Mouse (Mus musculus): ENCODE results near the gene Prm1. TPM values are rescaled to one million over a fixed set of nuclear protein-coding genes. Genes with fewer than 3 reads are reported as not detected.

Gene Prm1
- total and polyA plus RNA-seq, 3 experiments, result not detected

GRCm38 (mm10) chr16:10837250-10837649 lies 31.6 kb upstream of the Prm1 start:
- Histone ChIP-seq H3K9me3 (replicated peaks; ENCODE audit: low read length) (no peaks in the 10 kb centered on the region), H3K79me2 (replicated peaks; ENCODE audit: control insufficient read depth, extremely low read depth, insufficient read depth, poor library complexity, severe bottlenecking) (peaks cover 9% of the 10 kb centered on the region; the same call in 1 of the 2 replicates), H3K27me3 (replicated peaks) (no peaks in the 10 kb centered on the region), H3K4me2 (ENCODE audit: insufficient read depth, low read depth, poor library complexity, severe bottlenecking) (no peak overlapping the region), H3K9ac (ENCODE audit: insufficient read depth, low read depth) (no peak overlapping the region), H3K27ac (ENCODE audit: insufficient read depth, low read depth) (no peak overlapping the region), H3K4me1 (ENCODE audit: control insufficient read depth in 1 of 2, insufficient read depth in 2 of 2) (peaks cover 22 to 46% of the 10 kb centered on the region in 2 experiments), H3K36me3 (replicated peaks in 1 of 2; ENCODE audit: control insufficient read depth in 1 of 2, insufficient read depth in 1 of 2, low read length in 1 of 2) (peaks cover 8 to 46% of the 10 kb centered on the region in 2 experiments), H3K4me3 (replicated peaks in 1 of 3; ENCODE audit: low read depth in 2 of 3, low read length in 2 of 3, poor library complexity in 1 of 3) (no peak overlapping the region)
- DNase-seq (ENCODE audit: extremely low read depth), result no peak
- dilution Hi-C loops (cut with MboI; ENCODE audit: extremely low pct_ligation_motif_present, extremely low pct_unique_long_range_greater_than_20kb, low sequenced_read_pairs), result no loop called here
- no peak for TF ChIP-seq ZMIZ1 (IDR thresholded peaks at IDR 0.05; ENCODE audit: low read depth, low read length)
- TF ChIP-seq ZKSCAN1 (IDR thresholded peaks at IDR 0.05; ENCODE audit: borderline replicate concordance, low read depth, low read length), result peak; percentile 60; the same call in 1 of the 2 replicates
- in situ Hi-C loops (cut with MboI; ENCODE audit: low pct_ligation_motif_present, low pct_unique_long_range_greater_than_20kb, low sequenced_read_pairs), result no loop called here

GRCm38 (mm10) chr16:10836388-10836787 lies 30.7 kb upstream of the Prm1 start:
- Histone ChIP-seq H3K9ac (ENCODE audit: insufficient read depth, low read depth) (no peak overlapping the region), H3K36me3 (replicated peaks in 1 of 2; ENCODE audit: control insufficient read depth in 1 of 2, insufficient read depth in 1 of 2, low read length in 1 of 2) (peaks cover 7 to 42% of the 10 kb centered on the region in 2 experiments), H3K27me3 (replicated peaks) (no peaks in the 10 kb centered on the region), H3K9me3 (replicated peaks; ENCODE audit: low read length) (no peaks in the 10 kb centered on the region), H3K27ac (ENCODE audit: insufficient read depth, low read depth) (no peak overlapping the region), H3K4me3 (replicated peaks in 1 of 3; ENCODE audit: low read depth in 2 of 3, low read length in 2 of 3, poor library complexity in 1 of 3) (no peak overlapping the region), H3K4me1 (ENCODE audit: control insufficient read depth in 1 of 2, insufficient read depth in 2 of 2) (peaks cover 21 to 44% of the 10 kb centered on the region in 2 experiments), H3K4me2 (ENCODE audit: insufficient read depth, low read depth, poor library complexity, severe bottlenecking) (no peak overlapping the region), H3K79me2 (replicated peaks; ENCODE audit: control insufficient read depth, extremely low read depth, insufficient read depth, poor library complexity, severe bottlenecking) (peaks cover 9% of the 10 kb centered on the region; the same call in 1 of the 2 replicates)
- no peak for DNase-seq (ENCODE audit: extremely low read depth)
- in situ Hi-C loops (cut with MboI; ENCODE audit: low pct_ligation_motif_present, low pct_unique_long_range_greater_than_20kb, low sequenced_read_pairs), result no loop called here
- dilution Hi-C loops (cut with MboI; ENCODE audit: extremely low pct_ligation_motif_present, extremely low pct_unique_long_range_greater_than_20kb, low sequenced_read_pairs), result no loop called here
- no peak for TF ChIP-seq CHD2 (IDR thresholded peaks at IDR 0.05; ENCODE audit: low read length)
- TF ChIP-seq MXI1 (IDR thresholded peaks at IDR 0.05; ENCODE audit: low read depth, low read length), result no peak
- no peak for TF ChIP-seq ZC3H11A (IDR thresholded peaks at IDR 0.05; ENCODE audit: low read depth, low read length)
- TF ChIP-seq MAZ (IDR thresholded peaks at IDR 0.05; ENCODE audit: low read depth, low read length), result no peak
- no peak for TF ChIP-seq MYC (IDR thresholded peaks at IDR 0.05; ENCODE audit: low read depth, low read length)
- no peak for TF ChIP-seq UBTF (IDR thresholded peaks at IDR 0.05; ENCODE audit: low read depth, low read length)
- no peak for TF ChIP-seq SMC3 (IDR thresholded peaks at IDR 0.05; ENCODE audit: low read depth, low read length)
- TF ChIP-seq CTCF (conservative IDR thresholded peaks at IDR 0.05 in 1 of 2, IDR thresholded peaks at IDR 0.05 in 1 of 2; ENCODE audit: low read depth in 2 of 2, low read length in 2 of 2), result no peak

- H3K27me3 ChIP-seq (replicated peaks), result no peaks in the 10 kb centered on the region
- dilution Hi-C loops (cut with MboI; ENCODE audit: extremely low pct_ligation_motif_present, extremely low pct_unique_long_range_greater_than_20kb, low sequenced_read_pairs), result no loop called here
- H3K9me3 ChIP-seq (replicated peaks; ENCODE audit: low read length), result peaks cover 3% of the 10 kb centered on the region
- peak within 1 kb of the TSS; percentile 97 for H3K4me2 ChIP-seq (ENCODE audit: insufficient read depth, low read depth, poor library complexity, severe bottlenecking)
- peak within 1 kb of the TSS; percentile 82 for H3K27ac ChIP-seq (ENCODE audit: insufficient read depth, low read depth)
- in situ Hi-C loops (cut with MboI; ENCODE audit: low pct_ligation_motif_present, low pct_unique_long_range_greater_than_20kb, low sequenced_read_pairs), result loop anchor here (5.0 kb wide), 1 partner anchor 43 kb away; the partner anchor contains the start of gene Prm3
- peaks cover 9% of the 10 kb centered on the region; the same call in 1 of the 2 replicates for H3K79me2 ChIP-seq (replicated peaks; ENCODE audit: control insufficient read depth, extremely low read depth, insufficient read depth, poor library complexity, severe bottlenecking)
- peak within 1 kb of the TSS; percentile 96 for H3K9ac ChIP-seq (ENCODE audit: insufficient read depth, low read depth)
- H3K4me3 ChIP-seq (replicated peaks in 1 of 3; ENCODE audit: low read depth in 2 of 3, low read length in 2 of 3, poor library complexity in 1 of 3), result peak within 1 kb of the TSS; percentile 74 to 99 (median 77)
- peak; percentile 90 for DNase-seq (ENCODE audit: extremely low read depth)
- H3K36me3 ChIP-seq (replicated peaks in 1 of 2; ENCODE audit: control insufficient read depth in 1 of 2, insufficient read depth in 1 of 2, low read length in 1 of 2), result peaks cover 1 to 30% of the 10 kb centered on the region in 2 experiments
- peaks cover 21 to 44% of the 10 kb centered on the region in 2 experiments for H3K4me1 ChIP-seq (ENCODE audit: control insufficient read depth in 1 of 2, insufficient read depth in 2 of 2)
- TF ChIP-seq RAD21 (IDR thresholded peaks at IDR 0.05; ENCODE audit: low read depth, low read length) (no peak), MXI1 (IDR thresholded peaks at IDR 0.05; ENCODE audit: low read depth, low read length) (peak; percentile 93), POLR2A (IDR thresholded peaks at IDR 0.05; ENCODE audit: low read depth, low read length) (peak; percentile 82), USF2 (conservative IDR thresholded peaks at IDR 0.05; ENCODE audit: low read depth, low read length) (no peak), USF1 (IDR thresholded peaks at IDR 0.05; ENCODE audit: low read depth, low read length) (no peak), KAT2A (IDR thresholded peaks at IDR 0.05; ENCODE audit: insufficient replicate concordance, low read length) (0 out of 2 replicates have a peak, but pooled peaks have one; percentile 62), CHD1 (IDR thresholded peaks at IDR 0.05; ENCODE audit: low read depth, low read length) (peak; percentile 22; the same call in 1 of the 2 replicates), NRF1 (IDR thresholded peaks at IDR 0.05; ENCODE audit: low read depth, low read length) (peak; percentile 61), IRF4 (IDR thresholded peaks at IDR 0.05; ENCODE audit: low read depth, low read length) (peak; percentile 27; the same call in 1 of the 2 replicates), ZMIZ1 (IDR thresholded peaks at IDR 0.05; ENCODE audit: low read depth, low read length) (peak; percentile 90), MEF2A (IDR thresholded peaks at IDR 0.05; ENCODE audit: borderline replicate concordance, low read depth, low read length) (peak; percentile 46; the same call in 1 of the 2 replicates), TCF12 (IDR thresholded peaks at IDR 0.05; ENCODE audit: low read depth, low read length) (peak; percentile 62), MAZ (IDR thresholded peaks at IDR 0.05; ENCODE audit: low read depth, low read length) (0 out of 2 replicates have a peak, but pooled peaks have one; percentile 9), TBP (conservative IDR thresholded peaks at IDR 0.05; ENCODE audit: low read depth, low read length) (no peak; the same call in 1 of the 2 replicates), HCFC1 (IDR thresholded peaks at IDR 0.05; ENCODE audit: low read depth, low read length) (peak; percentile 33), CHD2 (IDR thresholded peaks at IDR 0.05; ENCODE audit: low read length) (peak; percentile 57), NELFE (IDR thresholded peaks at IDR 0.05; ENCODE audit: low read depth, low read length) (peak; percentile 84)
These were observed 29.4 kb upstream of the Prm1 start, which contains the start of gene Rmi2 for GRCm38 (mm10) chr16:10834911-10835587. Rmi2 (plus strand) TSS chr16:10835059.
